Mouse (Mus musculus) left cerebral cortex, postnatal 14 days (tissue): ENCODE data around the gene Lrrc46. TPM values are rescaled to one million over a fixed set of nuclear protein-coding genes. Genes with fewer than 3 reads are reported as not detected.
A peak's percentile ranks its signal among the peaks of the same experiment; 100 is the strongest.

Experiments used
- DNase-seq, 2 experiments: peaks; one replicate each; pipeline ENCODE4 v3.0.0; 2021 to 2022; ENCODE audit warnings: low spot score in 2 of 2, mixed read lengths in 1 of 2
- intact Hi-C: fragments of 180-260 bp; cut with DNase I; formaldehyde crosslinking; loops from one replicate; pipeline ENCODE4 v1.15.1; 2025
- total RNA-seq, 2 experiments: library from RNA; stranded (reverse); gene quantifications; 2 replicates each; pipeline ENCODE4 v1.2.3; 2021

Gene Lrrc46
- total RNA-seq, 2 experiments from 2014 or later: 0.26 to 0.74 TPM

GRCm38 (mm10) chr11:97050216-97050943 is 9.2 kb upstream of the Lrrc46 start, which contains the start of gene Osbpl7:
Osbpl7 (plus strand) TSS chr11:97050628.
- intact Hi-C loops: no loop called here
- peak; percentile 64 to 78 for DNase-seq

GRCm38 (mm10) chr11:97049492-97050085 is 8.4 kb upstream of the Lrrc46 start:
- intact Hi-C loops: no loop called here
- no peak for DNase-seq

- DNase-seq: no peak
- intact Hi-C loops: no loop called here
These were observed 7.0 kb upstream of the Lrrc46 start for GRCm38 (mm10) chr11:97048090-97048650.

- intact Hi-C loops: no loop called here
- DNase-seq: no peak
These were observed 4.7 kb upstream of the Lrrc46 start for GRCm38 (mm10) chr11:97045861-97046260.

GRCm38 (mm10) chr11:97044902-97045301 is 3.7 kb upstream of the Lrrc46 start:
- DNase-seq: peak in 1 of 2 experiments; percentile 85
- intact Hi-C loops: no loop called here

- DNase-seq: no peak
- intact Hi-C loops: no loop called here
These were observed 746 bp downstream of the Lrrc46 start for GRCm38 (mm10) chr11:97040301-97041021.

- intact Hi-C loops: no loop called here
- DNase-seq: no peak
These were observed 2.3 kb downstream of the Lrrc46 start for GRCm38 (mm10) chr11:97038881-97039280.

- peak in 1 of 2 experiments; percentile 37 for DNase-seq
- intact Hi-C loops: no loop called here
These were observed 5.1 kb downstream of the Lrrc46 start for GRCm38 (mm10) chr11:97036141-97036540.

- DNase-seq: no peak
- intact Hi-C loops: no loop called here
These were observed 7.4 kb downstream of the Lrrc46 start for GRCm38 (mm10) chr11:97033781-97034180.

- DNase-seq: no peak
These were observed 8.7 kb downstream of the Lrrc46 start for GRCm38 (mm10) chr11:97032499-97032898.

GRCm38 (mm10) chr11:97031977-97032376 is 9.2 kb downstream of the Lrrc46 start:
- DNase-seq: no peak
- intact Hi-C loops: no loop called here

More at GRCm38 (mm10) chr11:97032499-97032898, 8.7 kb downstream of the Lrrc46 start:
- intact Hi-C loops: no loop called here

GRCm38 (mm10) chr11:97030426-97030825 is 10.8 kb downstream of the Lrrc46 start:
- intact Hi-C loops: no loop called here

GRCm38 (mm10) chr11:97029686-97030417 is 11.4 kb downstream of the Lrrc46 start, which contains the start of gene Scrn2:
Scrn2 (plus strand) TSS chr11:97029938.
- intact Hi-C loops: no loop called here
- peak; percentile 69 to 72 for DNase-seq

More at GRCm38 (mm10) chr11:97030426-97030825, 10.8 kb downstream of the Lrrc46 start:
- DNase-seq: no peak

- intact Hi-C loops: loop anchor here (1.0 kb wide), 1 partner anchor 44 kb away; the partner anchor contains the start of gene Sp2
- DNase-seq: peak; percentile 82 to 87
These were observed 15.4 kb downstream of the Lrrc46 start for GRCm38 (mm10) chr11:97025721-97026344.

GRCm38 (mm10) chr11:97024977-97025376 is 16.2 kb downstream of the Lrrc46 start:
- no peak for DNase-seq
- intact Hi-C loops: loop anchor here (5.0 kb wide), 1 partner anchor 108 kb away; the partner anchor contains the start of gene Cdk5rap3

- DNase-seq: peak; percentile 59 to 60
- intact Hi-C loops: loop anchor here (5.0 kb wide), 1 partner anchor 105 kb away; the partner anchor contains the start of gene Cdk5rap3
These were observed 19.2 kb downstream of the Lrrc46 start for GRCm38 (mm10) chr11:97021873-97022484.

GRCm38 (mm10) chr11:97021121-97021765 is 20.0 kb downstream of the Lrrc46 start:
- intact Hi-C loops: loop anchor here (5.0 kb wide), 1 partner anchor 104 kb away; the partner anchor contains the start of gene Cdk5rap3
- no peak for DNase-seq
